Mouse (Mus musculus) megakaryocyte, embryonic 14.5 days (primary cell): ENCODE results near the gene Kif16b. TPM values are rescaled to one million over a fixed set of nuclear protein-coding genes. Genes with fewer than 3 reads are reported as not detected.

Source experiments
- H3K27me3 ChIP-seq: replicated peaks from 2 replicates; pipeline ENCODE3; 2012; ENCODE audit warnings: inconsistent platforms
- H3K36me3 ChIP-seq: replicated peaks from 2 replicates; pipeline ENCODE3; 2012; ENCODE audit warnings: low read length, inconsistent platforms, mixed read lengths
- H3K4me1 ChIP-seq: 2 replicates; pipeline ENCODE4 v1.6.1; 2012; ENCODE audit warnings: inconsistent platforms
- H3K4me3 ChIP-seq: replicated peaks from 2 replicates; pipeline ENCODE3; 2012; ENCODE audit warnings: moderate library complexity, mild to moderate bottlenecking, inconsistent platforms
- H3K9me3 ChIP-seq: 2 replicates; pipeline ENCODE4 v1.6.1; 2012; ENCODE audit warnings: inconsistent platforms
- FLI1 ChIP-seq: IDR thresholded peaks from 2 replicates; pipeline ENCODE4 v1.6.1; 2012; ENCODE audit warnings: low read length, inconsistent platforms, mixed read lengths
- GATA1 ChIP-seq: IDR thresholded peaks from 3 replicates; pipeline ENCODE4 v1.6.1; 2012; ENCODE audit warnings: mixed read lengths, low read length, inconsistent platforms, borderline replicate concordance
- polyA plus RNA-seq: library from polyadenylated mRNA; stranded (reverse); fragments of >175 nt; gene quantifications from 2 replicates; pipeline ENCODE4 v1.2.3, GENCODE M21; 2012; ENCODE audit warnings: low replicate concordance; ENCODE audit not compliant: insufficient read depth

Gene Kif16b
- polyA plus RNA-seq, 1 experiment = 2.1 TPM

DNA sequence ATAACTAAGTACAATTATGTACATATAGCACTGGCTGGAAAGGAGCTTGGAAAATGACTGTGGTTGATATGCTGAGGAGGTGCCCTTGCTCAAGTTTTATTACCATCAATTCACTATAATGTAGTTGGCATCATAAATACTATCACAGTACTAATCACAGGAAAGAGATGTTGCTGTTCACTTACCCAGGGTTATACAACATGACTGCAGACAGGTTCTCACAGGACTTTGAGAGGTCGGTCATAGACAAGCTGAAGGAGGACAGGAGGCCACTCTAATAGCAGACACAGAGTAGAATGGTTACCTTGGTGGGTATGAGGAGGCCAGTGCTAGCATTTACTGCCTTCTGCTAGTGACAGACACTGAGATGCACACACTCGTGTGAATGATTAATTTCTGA is 162.0 kb downstream of the Kif16b start:
- no peak for TF ChIP-seq FLI1
- no peak for TF ChIP-seq GATA1
- no peak overlapping the region for H3K4me3 ChIP-seq
- H3K4me1 ChIP-seq = no peaks in the 10 kb centered on the region
- H3K27me3 ChIP-seq = no peaks in the 10 kb centered on the region
- H3K36me3 ChIP-seq = peaks cover 38% of the 10 kb centered on the region
- no peaks in the 10 kb centered on the region for H3K9me3 ChIP-seq

GRCm38 (mm10) chr2:142738488-142738887 is 162.8 kb downstream of the Kif16b start:
- Histone ChIP-seq H3K4me3 (no peak overlapping the region), H3K4me1 (no peaks in the 10 kb centered on the region), H3K9me3 (no peaks in the 10 kb centered on the region), H3K36me3 (peaks cover 34% of the 10 kb centered on the region), H3K27me3 (no peaks in the 10 kb centered on the region)
- TF ChIP-seq FLI1 = no peak
- TF ChIP-seq GATA1 = no peak

GRCm38 (mm10) chr2:142735691-142736090 is 165.6 kb downstream of the Kif16b start:
- H3K27me3 ChIP-seq = no peaks in the 10 kb centered on the region
- H3K36me3 ChIP-seq = peaks cover 34% of the 10 kb centered on the region
- H3K9me3 ChIP-seq = no peaks in the 10 kb centered on the region
- H3K4me3 ChIP-seq = no peak overlapping the region
- TF ChIP-seq GATA1 = no peak
- no peak for TF ChIP-seq FLI1
- H3K4me1 ChIP-seq = no peaks in the 10 kb centered on the region; the same call in 1 of the 2 replicates

- Histone ChIP-seq H3K36me3 (peaks cover 19% of the 10 kb centered on the region), H3K4me1 (no peaks in the 10 kb centered on the region; the same call in 1 of the 2 replicates), H3K9me3 (no peaks in the 10 kb centered on the region), H3K4me3 (no peak overlapping the region), H3K27me3 (no peaks in the 10 kb centered on the region)
- TF ChIP-seq GATA1 = no peak
- TF ChIP-seq FLI1 = no peak
Observed at GRCm38 (mm10) chr2:142734046-142734445, 167.3 kb downstream of the Kif16b start.

DNA sequence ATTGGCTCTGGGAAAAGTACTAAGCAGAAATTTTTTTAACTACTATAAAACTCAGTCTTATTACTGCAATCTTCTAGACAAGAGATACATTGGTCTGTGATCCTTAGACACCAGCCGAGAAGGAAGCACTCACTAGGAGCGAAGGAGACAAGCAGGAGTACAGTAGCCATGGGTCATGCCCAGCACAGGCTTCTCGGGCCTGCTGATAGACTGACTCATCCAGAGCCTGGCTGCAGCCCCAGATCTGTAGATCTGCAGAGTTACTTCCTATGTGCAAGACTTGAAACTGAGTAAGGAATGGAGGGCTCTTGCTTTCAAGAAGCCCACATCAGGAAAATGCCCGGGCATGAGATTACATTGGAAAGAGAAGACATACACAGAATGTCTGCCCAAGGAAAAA is 169.0 kb downstream of the Kif16b start:
- no peaks in the 10 kb centered on the region for H3K9me3 ChIP-seq
- H3K36me3 ChIP-seq = peaks cover 13% of the 10 kb centered on the region
- no peaks in the 10 kb centered on the region; the same call in 1 of the 2 replicates for H3K4me1 ChIP-seq
- TF ChIP-seq GATA1 (no peak), FLI1 (no peak)
- no peak overlapping the region for H3K4me3 ChIP-seq
- H3K27me3 ChIP-seq = no peaks in the 10 kb centered on the region

GRCm38 (mm10) chr2:142731778-142732092 is 169.6 kb downstream of the Kif16b start:
- TF ChIP-seq GATA1 (no peak), FLI1 (no peak)
- Histone ChIP-seq H3K9me3 (no peaks in the 10 kb centered on the region), H3K36me3 (peaks cover 8% of the 10 kb centered on the region), H3K4me3 (no peak overlapping the region), H3K4me1 (no peaks in the 10 kb centered on the region; the same call in 1 of the 2 replicates), H3K27me3 (no peaks in the 10 kb centered on the region)

GRCm38 (mm10) chr2:142731016-142731777 is 170.1 kb downstream of the Kif16b start:
- Histone ChIP-seq H3K9me3 (no peaks in the 10 kb centered on the region), H3K4me1 (no peaks in the 10 kb centered on the region; the same call in 1 of the 2 replicates), H3K27me3 (no peaks in the 10 kb centered on the region), H3K36me3 (peaks cover 8% of the 10 kb centered on the region), H3K4me3 (no peak overlapping the region)
- TF ChIP-seq FLI1 (no peak), GATA1 (no peak)

DNA sequence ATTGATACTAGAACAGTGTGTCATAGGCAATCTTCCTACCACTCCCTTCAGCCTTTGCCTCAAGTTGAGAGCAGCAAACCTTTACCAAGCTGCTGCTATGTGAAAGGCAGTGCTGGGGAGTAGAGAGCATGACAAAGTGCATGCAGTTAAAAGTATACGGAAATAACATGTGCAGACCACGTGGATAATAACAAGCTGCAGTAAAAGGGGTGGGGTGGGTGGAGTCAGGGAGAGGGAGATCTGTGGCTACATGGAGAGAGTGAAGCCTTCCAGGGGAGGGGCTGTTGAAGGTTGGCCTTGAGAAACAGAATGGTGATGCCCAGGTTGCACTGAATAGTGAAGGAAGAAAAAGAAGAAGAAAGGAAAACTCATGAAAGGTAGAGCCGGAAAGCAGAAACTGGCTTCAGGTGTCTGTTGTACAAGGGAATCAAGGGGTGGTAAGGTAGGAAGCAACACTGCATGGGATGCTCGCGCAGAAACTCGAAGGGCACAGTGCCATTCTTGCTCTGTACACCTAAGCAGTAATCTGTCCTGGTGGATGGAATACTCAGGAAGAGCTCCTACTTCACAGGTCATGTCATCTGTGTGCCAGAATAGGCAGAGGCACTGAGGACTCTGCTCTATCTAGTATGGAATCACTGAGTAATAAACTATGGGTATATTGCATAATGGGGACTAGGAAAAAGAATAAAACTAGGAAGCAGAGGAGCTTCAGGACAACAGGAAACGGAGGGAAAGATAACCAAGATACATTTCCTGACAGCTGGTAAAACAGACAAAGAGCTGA is 176.9 kb downstream of the Kif16b start:
- no peaks in the 10 kb centered on the region for H3K27me3 ChIP-seq
- H3K9me3 ChIP-seq = no peaks in the 10 kb centered on the region
- no peak overlapping the region for H3K4me3 ChIP-seq
- peaks cover 14% of the 10 kb centered on the region for H3K4me1 ChIP-seq
- no peaks in the 10 kb centered on the region for H3K36me3 ChIP-seq
- TF ChIP-seq GATA1 (no peak), FLI1 (no peak)

DNA sequence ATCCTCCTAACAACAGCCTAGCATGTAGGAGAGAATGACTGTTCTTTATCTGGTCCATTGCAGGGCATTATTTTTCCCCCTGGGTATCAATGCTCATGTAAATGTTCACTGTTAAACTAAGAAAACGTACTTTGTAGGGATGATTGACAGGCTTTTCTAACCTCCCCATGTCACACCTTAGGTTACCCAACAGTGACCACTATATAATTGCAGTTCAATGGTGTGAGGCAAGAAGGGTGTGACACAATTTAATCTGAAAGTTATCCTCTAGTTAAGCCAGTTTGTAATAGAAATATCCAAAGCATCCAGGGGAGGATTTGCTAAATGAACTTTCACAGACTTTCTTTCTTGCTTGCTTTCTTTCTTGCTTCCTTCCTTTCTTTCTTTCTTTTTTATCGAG is 181.2 kb downstream of the Kif16b start:
- TF ChIP-seq GATA1 = no peak
- no peak for TF ChIP-seq FLI1
- Histone ChIP-seq H3K9me3 (no peaks in the 10 kb centered on the region), H3K4me3 (no peak overlapping the region), H3K27me3 (no peaks in the 10 kb centered on the region), H3K4me1 (peaks cover 15% of the 10 kb centered on the region), H3K36me3 (no peaks in the 10 kb centered on the region)

DNA sequence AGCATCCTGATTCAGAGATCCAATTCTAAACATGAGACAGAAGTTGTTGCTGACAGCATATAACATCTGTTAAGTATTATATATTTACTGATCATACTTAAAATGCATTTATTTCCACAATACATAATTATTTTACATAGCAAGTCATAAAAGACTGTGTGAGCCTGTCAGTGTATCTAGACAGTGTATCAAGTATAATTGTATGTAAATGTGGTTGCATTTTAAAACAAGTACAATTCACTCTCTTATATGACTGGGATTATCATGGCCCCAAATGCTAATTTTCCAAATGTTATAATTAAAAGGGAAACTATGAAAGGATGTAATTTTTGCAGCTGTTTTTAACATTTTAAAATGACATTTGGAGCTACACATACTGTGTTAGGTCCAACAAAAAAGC is 182.3 kb downstream of the Kif16b start:
- Histone ChIP-seq H3K36me3 (no peaks in the 10 kb centered on the region), H3K4me3 (no peak overlapping the region), H3K9me3 (no peaks in the 10 kb centered on the region), H3K4me1 (peaks cover 9% of the 10 kb centered on the region), H3K27me3 (no peaks in the 10 kb centered on the region)
- no peak for TF ChIP-seq GATA1
- TF ChIP-seq FLI1 = no peak
